Mouse (Mus musculus) thymus, adult 2 months (tissue): ENCODE data around the gene Bcas3. TPM values are rescaled to one million over a fixed set of nuclear protein-coding genes. Genes with fewer than 3 reads are reported as not detected.

Experiments used
- DNase-seq: peaks from one replicate; pipeline ENCODE4 v3.0.0; 2021
- H3K27ac ChIP-seq: fragments of 200-500 bp; 2 replicates; pipeline ENCODE4 v1.5.1; 2012; ENCODE audit warnings: low read length, control low read depth; ENCODE audit not compliant: control insufficient read depth, insufficient read depth
- H3K27me3 ChIP-seq: fragments of 200-500 bp; 2 replicates; pipeline ENCODE4 v1.6.1; 2012; ENCODE audit warnings: mild to moderate bottlenecking, low read length, moderate library complexity, mixed read lengths; ENCODE audit not compliant: control insufficient read depth, insufficient read depth
- H3K36me3 ChIP-seq: fragments of 200-500 bp; 2 replicates; pipeline ENCODE4 v1.6.1; 2012; ENCODE audit warnings: mild to moderate bottlenecking, low read length, moderate library complexity; ENCODE audit not compliant: control insufficient read depth, insufficient read depth
- H3K4me1 ChIP-seq: fragments of 200-500 bp; replicated peaks from 2 replicates; pipeline ENCODE4 v1.6.1; 2012; ENCODE audit warnings: low read length; ENCODE audit not compliant: control insufficient read depth, insufficient read depth
- H3K4me3 ChIP-seq: fragments of 200-500 bp; 2 replicates; pipeline ENCODE4 v1.5.1; 2012; ENCODE audit warnings: mild to moderate bottlenecking, low read length, control low read depth, moderate library complexity; ENCODE audit not compliant: control insufficient read depth, insufficient read depth
- CTCF ChIP-seq: fragments of 200-500 bp; IDR thresholded peaks from 2 replicates; pipeline ENCODE4 v1.5.1; 2012; ENCODE audit warnings: mild to moderate bottlenecking, control low read depth, low read length, moderate library complexity, borderline replicate concordance; ENCODE audit not compliant: control insufficient read depth, poor library complexity, insufficient read depth; ENCODE audit errors: extremely low read depth
- POLR2A ChIP-seq: fragments of 200-500 bp; IDR thresholded peaks from 2 replicates; pipeline ENCODE4 v1.6.1; 2012; ENCODE audit warnings: mild to moderate bottlenecking, low read length, control low read depth, moderate library complexity; ENCODE audit not compliant: control insufficient read depth, poor library complexity, insufficient read depth; ENCODE audit errors: extremely low read depth
- WGBS: fragments of 180-500 bp; shearing (Covaris S2); methylation state at CpG from one replicate; pipeline ENCODE4 v1.1.7; 2018; 5-methylcytosine and 5-hydroxymethylcytosine counted together
- polyA plus RNA-seq: library from polyadenylated mRNA; depleted of rRNA; stranded (reverse); fragments of >200 nt; gene quantifications from 2 replicates; pipeline ENCODE4 v1.2.3, GENCODE M21; 2012

The Bcas3 gene
- polyA plus RNA-seq, 1 experiment, result 42.5 TPM

GRCm38 (mm10) chr11:85547966-85548365, 195.0 kb downstream of the Bcas3 start:
- 95% methylated on average over 6 of the region's 6 CpGs for WGBS
- TF ChIP-seq CTCF (no peak), POLR2A (no peak)
- Histone ChIP-seq H3K4me1 (no peaks in the 10 kb centered on the region), H3K36me3 (no peaks in the 10 kb centered on the region), H3K27me3 (no peaks in the 10 kb centered on the region), H3K4me3 (no peak overlapping the region), H3K27ac (no peak overlapping the region)
- no peak for DNase-seq

- TF ChIP-seq CTCF (no peak), POLR2A (no peak)
- Histone ChIP-seq H3K27me3 (no peaks in the 10 kb centered on the region), H3K27ac (no peak overlapping the region), H3K36me3 (no peaks in the 10 kb centered on the region), H3K4me3 (no peak overlapping the region), H3K4me1 (no peaks in the 10 kb centered on the region)
- 86% methylated on average over 3 of the region's 3 CpGs for WGBS
- DNase-seq, result no peak
Measured at GRCm38 (mm10) chr11:85549651-85550050, 196.7 kb downstream of the Bcas3 start.

GRCm38 (mm10) chr11:85555066-85555465, 202.1 kb downstream of the Bcas3 start:
- H3K36me3 ChIP-seq, result no peaks in the 10 kb centered on the region
- H3K4me3 ChIP-seq, result no peak overlapping the region
- H3K4me1 ChIP-seq, result 0 out of 2 replicates have a peak, but pooled peaks cover 2% of the 10 kb centered on the region
- H3K27me3 ChIP-seq, result no peaks in the 10 kb centered on the region
- no peak for DNase-seq
- TF ChIP-seq CTCF (no peak), POLR2A (no peak)
- H3K27ac ChIP-seq, result no peak overlapping the region
- 3% methylated on average over 1 of the region's 1 CpGs for WGBS

- Histone ChIP-seq H3K36me3 (no peaks in the 10 kb centered on the region), H3K27me3 (no peaks in the 10 kb centered on the region), H3K4me1 (0 out of 2 replicates have a peak, but pooled peaks cover 2% of the 10 kb centered on the region), H3K27ac (no peak overlapping the region), H3K4me3 (no peak overlapping the region)
- DNase-seq, result no peak
- TF ChIP-seq POLR2A (no peak), CTCF (no peak)
- 91% methylated on average over 2 of the region's 2 CpGs for WGBS
Measured at GRCm38 (mm10) chr11:85555721-85556120, 202.8 kb downstream of the Bcas3 start.

GRCm38 (mm10) chr11:85565068-85565467, 212.1 kb downstream of the Bcas3 start:
- Histone ChIP-seq H3K4me3 (no peak overlapping the region), H3K4me1 (no peaks in the 10 kb centered on the region), H3K36me3 (no peaks in the 10 kb centered on the region), H3K27me3 (no peaks in the 10 kb centered on the region), H3K27ac (no peak overlapping the region)
- TF ChIP-seq CTCF (no peak), POLR2A (no peak)
- DNase-seq, result no peak
- WGBS, result 95% methylated on average over 2 of the region's 2 CpGs

- H3K27ac ChIP-seq, result no peak overlapping the region
- no peak overlapping the region for H3K4me3 ChIP-seq
- H3K36me3 ChIP-seq, result no peaks in the 10 kb centered on the region
- H3K4me1 ChIP-seq, result peaks cover 2% of the 10 kb centered on the region
- no peaks in the 10 kb centered on the region for H3K27me3 ChIP-seq
- DNase-seq, result no peak
- WGBS, result 93% methylated on average over 3 of the region's 3 CpGs
- TF ChIP-seq CTCF (no peak), POLR2A (no peak)
Measured at GRCm38 (mm10) chr11:85571040-85571439, 218.1 kb downstream of the Bcas3 start.

- no peaks in the 10 kb centered on the region for H3K36me3 ChIP-seq
- TF ChIP-seq POLR2A (no peak), CTCF (no peak)
- no peaks in the 10 kb centered on the region for H3K27me3 ChIP-seq
- H3K4me3 ChIP-seq, result no peak overlapping the region
- no peak for DNase-seq
- no peak overlapping the region for H3K27ac ChIP-seq
- peaks cover 2% of the 10 kb centered on the region for H3K4me1 ChIP-seq
- WGBS, result 91% methylated on average over 5 of the region's 5 CpGs
Measured at GRCm38 (mm10) chr11:85571936-85572335, 219.0 kb downstream of the Bcas3 start.
